Mouse (Mus musculus): ENCODE data around the gene Sec23ip. TPM values are rescaled to one million over a fixed set of nuclear protein-coding genes. Genes with fewer than 3 reads are reported as not detected.

The Sec23ip gene
- total RNA-seq, 1 experiment from 2014 or later, result 40.8 TPM

DNA sequence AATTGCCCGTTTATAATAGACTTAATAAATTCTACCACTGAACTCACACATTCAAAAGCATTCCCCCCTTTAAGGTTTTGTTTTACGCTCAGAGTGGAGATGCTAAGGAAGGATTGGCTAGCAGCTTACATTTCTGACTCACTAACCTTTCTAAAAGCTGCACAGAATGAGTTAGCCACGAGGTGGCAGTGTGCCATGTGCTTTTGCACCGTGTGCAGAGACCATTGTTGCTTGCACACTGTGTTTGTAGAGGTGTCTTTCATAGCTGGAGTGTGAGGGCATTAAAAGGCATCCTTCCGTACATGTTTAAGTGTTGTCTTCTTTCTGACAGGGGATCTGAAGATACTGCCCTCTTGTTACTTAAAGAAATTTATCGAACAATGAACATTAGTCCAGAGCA, 34.6 kb downstream of the Sec23ip start:
- DNase-seq, result peak; percentile 75

DNA sequence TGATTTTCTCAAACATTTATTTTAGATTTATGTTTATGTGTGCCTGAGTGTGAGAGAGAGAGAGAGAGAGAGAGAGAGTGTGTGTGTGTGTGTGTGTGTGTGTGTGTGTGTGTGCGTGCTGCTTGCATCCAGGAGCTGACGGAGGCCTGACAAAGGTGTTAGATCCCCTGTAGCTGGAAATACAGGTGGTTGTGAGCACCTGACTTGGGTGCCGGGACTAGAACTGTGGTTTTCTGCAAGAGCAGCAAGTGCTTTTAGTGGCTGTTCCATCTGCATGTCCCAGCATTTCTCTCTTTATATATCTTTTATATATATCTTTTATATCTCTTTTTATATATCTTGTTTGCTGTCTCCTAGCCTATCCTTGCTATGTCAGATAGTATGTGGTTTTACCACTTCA, 37.1 kb downstream of the Sec23ip start:
- no peak for DNase-seq

DNA sequence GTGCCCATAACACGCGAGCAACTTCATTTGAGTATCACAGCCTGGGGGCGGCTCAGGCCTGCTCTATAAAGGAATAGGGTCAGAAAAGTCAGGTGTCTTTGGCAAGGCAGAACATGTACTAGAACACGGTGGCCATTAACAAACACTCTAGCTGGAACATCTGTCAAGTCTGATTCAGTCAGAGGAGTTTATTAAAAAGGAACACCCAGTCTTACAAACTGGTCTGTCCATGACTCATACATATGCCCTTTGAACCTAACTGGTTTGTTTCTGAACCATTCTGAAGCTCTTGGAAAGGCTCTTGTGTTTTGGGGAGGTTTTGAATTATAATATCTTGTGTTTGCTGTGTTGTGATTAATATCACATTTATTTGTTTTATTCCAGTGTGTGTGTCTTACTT, 45.3 kb downstream of the Sec23ip start:
- no peak for DNase-seq

DNA sequence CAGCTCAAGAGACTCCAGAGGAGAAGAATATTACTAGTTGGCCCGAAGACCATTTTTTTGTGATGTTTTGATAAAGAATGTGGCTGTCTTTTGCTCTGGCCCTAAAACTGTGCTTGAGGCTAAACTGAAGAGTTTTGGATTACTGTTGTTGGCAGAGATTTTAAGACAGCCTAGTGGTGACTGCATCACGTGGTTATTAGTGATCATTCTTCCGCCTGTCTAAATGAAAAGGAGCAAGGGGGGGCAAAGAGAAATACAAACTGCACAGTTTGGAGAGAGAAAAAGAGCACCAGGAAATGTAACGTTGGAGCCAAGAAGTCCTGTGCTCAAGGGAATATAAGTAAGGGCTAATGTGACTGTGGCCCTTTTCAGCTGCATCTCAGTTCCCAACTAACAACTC, 48.7 kb downstream of the Sec23ip start:
- no peak for DNase-seq

DNA sequence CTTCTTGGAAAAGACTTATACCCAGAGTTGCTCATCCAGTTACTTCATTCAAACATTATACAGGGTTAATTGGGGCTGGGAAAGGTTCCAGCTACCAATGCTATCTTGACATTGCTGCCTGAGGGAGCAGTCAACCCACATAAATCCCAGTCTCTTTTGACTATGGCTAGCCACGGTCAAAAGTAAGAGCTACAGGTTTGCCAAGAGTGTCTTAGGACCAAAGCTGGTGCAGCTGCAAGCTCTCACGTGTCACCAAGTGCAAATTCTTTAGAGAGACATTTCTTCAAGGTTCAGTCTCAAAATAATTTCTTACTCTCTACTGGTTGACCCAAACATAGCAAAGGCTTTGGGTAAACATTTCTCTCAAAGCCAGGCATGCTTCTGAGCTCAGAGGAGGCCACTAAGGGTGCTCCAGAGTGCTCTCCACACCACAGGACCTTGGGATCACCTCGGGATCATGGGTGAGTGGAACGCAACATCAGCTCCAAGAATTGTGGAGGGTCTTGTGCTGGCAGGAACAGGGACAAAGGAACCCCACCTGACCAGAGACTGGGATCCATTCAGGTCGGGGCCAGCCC, 80.3 kb downstream of the Sec23ip start:
- no peak for DNase-seq

DNA sequence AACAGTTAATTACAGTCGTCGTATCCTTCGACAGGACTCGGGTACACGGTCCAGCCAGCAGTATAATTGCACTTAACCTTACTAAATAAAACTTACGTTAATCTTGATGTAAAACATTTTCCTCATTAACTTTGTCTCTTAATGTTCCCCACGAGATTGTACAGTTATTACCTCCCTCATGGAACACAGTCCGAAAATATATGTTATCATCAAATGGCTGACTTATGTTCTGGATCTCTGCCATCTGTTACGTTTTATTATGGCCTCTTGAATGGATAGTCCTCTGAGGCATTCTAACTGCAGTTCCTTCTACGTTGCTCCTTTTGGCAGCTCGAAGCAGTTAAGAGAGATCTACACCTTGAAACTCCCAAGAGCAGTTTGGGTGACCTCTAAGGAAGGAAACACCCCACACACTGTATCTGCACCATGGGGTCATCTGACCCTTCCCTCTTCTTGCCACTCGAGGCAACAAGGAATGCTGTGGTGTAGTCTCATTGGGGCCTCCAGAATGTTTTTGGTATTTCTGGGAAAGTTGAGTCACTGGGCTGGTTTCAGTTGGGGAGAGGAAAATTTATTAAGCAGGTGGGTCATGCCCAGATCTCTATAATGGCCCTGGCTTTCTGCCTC, 87.8 kb downstream of the Sec23ip start:
- DNase-seq, result no peak

DNA sequence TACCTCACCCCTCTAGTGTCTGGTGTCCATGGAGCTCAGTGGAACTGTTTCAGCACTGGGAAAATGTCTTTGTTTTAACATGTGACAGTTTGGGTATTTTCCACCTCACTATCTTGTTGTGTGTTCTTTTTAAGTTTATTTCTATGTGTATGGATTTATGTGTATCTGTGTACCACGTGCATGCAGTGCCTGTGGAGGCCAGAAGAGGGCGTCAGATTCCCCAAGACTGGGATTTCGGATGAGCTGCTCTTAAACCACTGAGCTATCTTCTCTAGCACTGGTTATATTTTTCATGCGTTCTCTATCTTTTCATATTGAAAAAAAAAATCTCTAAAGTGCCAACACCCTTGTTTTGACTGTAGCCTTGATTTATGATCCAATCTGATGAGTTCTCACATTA, 88.5 kb downstream of the Sec23ip start:
- DNase-seq, result no peak

Small RNA genes lying within 50 kb of the gene (microRNA-seq; reads per million reads assigned to microRNA genes)
- 0 reads per million in 2 experiments for gene Gm25778

Other genes starting within 250 kb of the Sec23ip start
- 129 and 192 TPM in 2 replicates for gene Bag3, start 221.3 kb upstream of the Sec23ip start, total RNA-seq (2021)
- 18.7 and 24.1 TPM in 2 replicates for gene Inpp5f, start 133.6 kb upstream of the Sec23ip start, total RNA-seq (2021)
- 41.9 and 42.2 TPM in 2 replicates for gene Mcmbp, start 4.4 kb upstream of the Sec23ip start, total RNA-seq (2021)